Mouse (Mus musculus): Measurements from ENCODE around the gene Gpr158. TPM values are rescaled to one million over a fixed set of nuclear protein-coding genes. Genes with fewer than 3 reads are reported as not detected.

Gpr158 gene
- total RNA-seq, 1 experiment from 2014 or later, result not detected

GRCm38 (mm10) chr2:21507449-21507848 lies 140.1 kb downstream of the Gpr158 start:
- no peak for ATAC-seq (replicated peaks; ENCODE audit: insufficient number of reproducible peaks, low FRiP score, low TSS enrichment, poor library complexity, severe bottlenecking)

- ATAC-seq (replicated peaks; ENCODE audit: insufficient number of reproducible peaks, low FRiP score, low TSS enrichment, poor library complexity, severe bottlenecking), result no peak
Measured at GRCm38 (mm10) chr2:21530750-21531149, 163.4 kb downstream of the Gpr158 start.

GRCm38 (mm10) chr2:21619180-21619579 lies 251.8 kb downstream of the Gpr158 start:
- ATAC-seq (replicated peaks; ENCODE audit: insufficient number of reproducible peaks, low FRiP score, low TSS enrichment, poor library complexity, severe bottlenecking), result no peak

DNA sequence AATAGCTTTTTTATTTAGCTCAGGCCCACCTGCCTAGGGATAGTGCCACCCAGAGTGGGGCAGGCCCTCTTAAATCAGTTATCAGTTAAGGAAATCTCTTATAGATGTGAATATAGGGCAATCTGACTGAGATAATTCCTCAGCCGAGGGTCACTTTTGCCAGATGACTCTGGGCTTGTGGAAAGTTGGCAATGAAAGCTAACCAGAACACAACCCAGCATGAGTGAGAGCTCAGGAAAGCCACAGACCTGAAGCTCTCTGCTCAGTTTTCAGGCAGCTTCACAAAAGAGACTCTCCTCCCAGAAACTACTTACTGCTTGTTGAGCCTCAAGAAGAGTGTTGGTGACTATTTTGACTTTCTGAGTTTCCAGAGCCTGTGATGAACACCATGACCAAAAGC lies 264.8 kb downstream of the Gpr158 start:
- ATAC-seq (replicated peaks; ENCODE audit: insufficient number of reproducible peaks, low FRiP score, low TSS enrichment, poor library complexity, severe bottlenecking), result no peak

GRCm38 (mm10) chr2:21665721-21666120 lies 298.4 kb downstream of the Gpr158 start:
- no peak for ATAC-seq (replicated peaks; ENCODE audit: insufficient number of reproducible peaks, low FRiP score, low TSS enrichment, poor library complexity, severe bottlenecking)

- ATAC-seq (replicated peaks; ENCODE audit: insufficient number of reproducible peaks, low FRiP score, low TSS enrichment, poor library complexity, severe bottlenecking), result no peak
Measured at GRCm38 (mm10) chr2:21676084-21676838, 308.9 kb downstream of the Gpr158 start.

- ATAC-seq (replicated peaks; ENCODE audit: insufficient number of reproducible peaks, low FRiP score, low TSS enrichment, poor library complexity, severe bottlenecking), result no peak
Measured at GRCm38 (mm10) chr2:21676839-21677123, 309.4 kb downstream of the Gpr158 start.

DNA sequence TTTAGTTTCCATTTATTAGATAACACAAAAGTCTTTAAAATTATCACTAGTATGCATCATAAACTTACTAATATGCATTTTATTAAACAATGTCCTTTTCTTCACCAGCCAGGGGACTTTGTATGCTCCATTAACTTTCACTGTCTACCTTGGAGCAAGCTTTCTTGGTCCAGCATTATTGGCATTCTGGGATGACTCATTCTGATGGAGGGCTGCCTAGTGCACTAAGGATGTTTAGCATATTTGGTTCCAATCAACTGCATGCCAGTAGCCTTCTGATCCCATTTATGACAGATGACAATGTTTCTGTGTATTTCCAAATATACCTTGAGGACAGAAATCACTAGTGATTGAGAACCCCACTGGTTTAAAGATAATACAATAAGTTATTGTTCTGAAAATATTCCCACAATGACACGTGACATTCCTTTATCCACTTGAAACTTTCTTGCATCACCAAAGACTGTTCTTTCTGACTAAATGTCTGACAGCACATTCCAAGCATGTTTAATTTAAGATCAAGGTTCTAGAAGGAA lies 313.5 kb downstream of the Gpr158 start:
- ATAC-seq (replicated peaks; ENCODE audit: insufficient number of reproducible peaks, low FRiP score, low TSS enrichment, poor library complexity, severe bottlenecking), result no peak

GRCm38 (mm10) chr2:21684736-21685135 lies 317.4 kb downstream of the Gpr158 start:
- ATAC-seq (replicated peaks; ENCODE audit: insufficient number of reproducible peaks, low FRiP score, low TSS enrichment, poor library complexity, severe bottlenecking), result no peak

GRCm38 (mm10) chr2:21693128-21693527 lies 325.8 kb downstream of the Gpr158 start:
- ATAC-seq (replicated peaks; ENCODE audit: insufficient number of reproducible peaks, low FRiP score, low TSS enrichment, poor library complexity, severe bottlenecking), result no peak

DNA sequence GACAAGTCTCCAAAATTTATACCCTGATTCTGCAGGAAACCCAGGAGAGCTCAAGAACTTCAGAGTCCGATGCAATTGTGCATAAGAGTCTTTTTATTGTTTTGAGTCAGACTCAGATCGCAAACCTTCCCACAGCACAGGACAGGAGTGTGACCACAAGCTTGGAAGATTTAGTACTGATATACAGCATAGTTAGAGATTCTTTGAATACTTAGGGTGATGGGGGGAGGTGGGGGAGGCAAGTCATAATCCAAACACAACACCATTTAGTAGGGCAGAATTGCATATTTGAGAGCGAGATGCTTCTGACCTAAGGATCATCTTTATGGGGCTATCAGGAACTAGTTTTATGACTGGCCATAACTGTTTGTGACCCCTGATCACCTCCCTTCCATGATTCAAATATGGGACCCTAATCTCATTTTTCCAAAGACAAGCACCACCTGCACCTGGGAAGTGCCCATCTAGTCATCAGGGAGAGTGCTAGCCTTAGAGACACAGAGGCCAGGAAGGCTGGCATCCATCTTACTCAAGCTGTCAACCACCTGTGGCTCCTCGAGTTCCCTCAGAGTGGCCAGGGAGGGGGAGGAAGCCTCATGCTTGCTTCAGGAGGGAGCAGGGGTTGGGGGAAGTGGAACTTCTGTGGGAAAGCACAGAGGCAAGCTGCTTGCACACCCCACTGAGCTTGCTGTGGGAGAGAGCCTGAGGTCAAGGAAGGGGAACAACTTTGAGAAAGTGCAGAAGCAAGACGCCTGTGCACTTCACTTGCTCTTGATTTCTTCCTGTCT lies 326.7 kb downstream of the Gpr158 start:
- ATAC-seq (replicated peaks; ENCODE audit: insufficient number of reproducible peaks, low FRiP score, low TSS enrichment, poor library complexity, severe bottlenecking), result no peak

- ATAC-seq (replicated peaks; ENCODE audit: insufficient number of reproducible peaks, low FRiP score, low TSS enrichment, poor library complexity, severe bottlenecking), result no peak
Measured at GRCm38 (mm10) chr2:21728075-21728474, 360.7 kb downstream of the Gpr158 start.

- no peak for ATAC-seq (replicated peaks; ENCODE audit: insufficient number of reproducible peaks, low FRiP score, low TSS enrichment, poor library complexity, severe bottlenecking)
Measured at GRCm38 (mm10) chr2:21783721-21784120, 416.4 kb downstream of the Gpr158 start.

- no peak for ATAC-seq (replicated peaks; ENCODE audit: insufficient number of reproducible peaks, low FRiP score, low TSS enrichment, poor library complexity, severe bottlenecking)
Measured at GRCm38 (mm10) chr2:21793156-21793555, 425.8 kb downstream of the Gpr158 start.

DNA sequence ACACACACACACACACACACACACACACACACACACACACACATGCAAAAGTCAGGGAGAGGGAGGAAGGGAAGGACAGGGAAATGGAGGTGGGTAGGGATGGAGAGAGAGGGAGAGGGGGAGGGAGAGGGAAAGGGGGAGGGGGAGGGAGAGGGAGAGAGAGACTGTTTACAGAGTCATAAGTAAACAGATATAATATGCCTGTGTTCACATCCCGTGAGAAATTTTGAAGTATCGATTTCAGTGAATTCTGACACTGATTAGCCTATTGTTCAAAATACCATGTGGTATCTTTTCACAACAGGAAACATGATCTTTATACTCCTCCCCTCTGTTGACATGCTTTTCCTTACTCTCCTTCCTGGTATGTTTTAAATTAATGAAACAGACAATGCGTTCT lies 432.3 kb downstream of the Gpr158 start:
- ATAC-seq (replicated peaks; ENCODE audit: insufficient number of reproducible peaks, low FRiP score, low TSS enrichment, poor library complexity, severe bottlenecking), result no peak

DNA sequence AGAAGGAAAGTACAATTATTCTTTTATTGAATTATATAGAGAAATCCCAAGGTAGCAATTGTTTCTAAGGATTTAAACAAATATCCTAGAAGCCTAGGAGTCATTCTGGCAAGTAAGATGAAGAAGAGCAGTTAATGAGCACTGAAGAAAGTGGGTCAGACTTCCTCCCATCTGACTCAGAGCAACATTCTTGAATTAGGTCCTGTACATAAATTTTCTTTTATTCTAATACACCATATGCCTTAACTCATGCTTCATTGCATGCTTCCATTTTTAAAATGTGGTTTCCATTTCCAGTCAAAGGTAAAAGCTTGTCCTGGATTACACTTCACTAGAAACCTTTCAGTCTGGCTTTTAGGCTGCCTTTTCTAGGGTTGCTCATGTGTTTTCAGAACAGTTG lies 432.7 kb downstream of the Gpr158 start:
- no peak for ATAC-seq (replicated peaks; ENCODE audit: insufficient number of reproducible peaks, low FRiP score, low TSS enrichment, poor library complexity, severe bottlenecking)

- no peak for ATAC-seq (replicated peaks; ENCODE audit: insufficient number of reproducible peaks, low FRiP score, low TSS enrichment, poor library complexity, severe bottlenecking)
Measured at GRCm38 (mm10) chr2:21808510-21808909, 441.2 kb downstream of the Gpr158 start.

DNA sequence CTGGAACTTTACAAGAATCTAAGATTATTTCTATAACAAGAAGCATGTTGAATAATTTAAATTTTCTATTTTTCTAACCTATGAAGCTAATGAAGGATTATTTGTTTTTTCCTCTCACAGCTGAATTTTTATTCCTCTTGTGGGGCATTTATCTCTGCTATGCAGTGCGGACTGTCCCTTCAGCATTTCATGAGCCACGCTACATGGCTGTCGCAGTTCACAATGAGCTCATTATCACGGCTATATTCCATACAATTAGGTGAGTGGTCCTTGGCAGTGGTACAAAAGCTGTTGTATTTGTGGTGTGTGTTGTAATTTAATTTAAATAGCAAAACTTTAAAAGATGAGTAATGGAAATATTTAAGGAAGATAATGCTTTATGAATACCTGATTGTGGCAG lies 443.1 kb downstream of the Gpr158 start:
- no peak for ATAC-seq (replicated peaks; ENCODE audit: insufficient number of reproducible peaks, low FRiP score, low TSS enrichment, poor library complexity, severe bottlenecking)

GRCm38 (mm10) chr2:21864061-21864460 lies 496.7 kb downstream of the Gpr158 start:
- no peak for ATAC-seq (replicated peaks; ENCODE audit: insufficient number of reproducible peaks, low FRiP score, low TSS enrichment, poor library complexity, severe bottlenecking)
